Mouse (Mus musculus) testis, adult 2 months (tissue): ENCODE measurements around the gene Gm49373. TPM values are rescaled to one million over a fixed set of nuclear protein-coding genes. Genes with fewer than 3 reads are reported as not detected.

ENCODE experiments used
- H3K27ac ChIP-seq: fragments of 200-500 bp; 2 replicates; pipeline ENCODE4 v1.5.1; 2012; ENCODE audit warnings: low read depth, low read length; ENCODE audit not compliant: control insufficient read depth, insufficient read depth
- H3K27me3 ChIP-seq: fragments of 200-500 bp; 2 replicates; pipeline ENCODE4 v1.6.1; 2012; ENCODE audit warnings: mild to moderate bottlenecking, low read length, moderate library complexity; ENCODE audit not compliant: control insufficient read depth, insufficient read depth
- H3K36me3 ChIP-seq: fragments of 200-500 bp; 2 replicates; pipeline ENCODE4 v1.6.1; 2012; ENCODE audit warnings: mild to moderate bottlenecking, low read length; ENCODE audit not compliant: control insufficient read depth, insufficient read depth
- H3K4me1 ChIP-seq: fragments of 200-500 bp; 2 replicates; pipeline ENCODE4 v1.6.1; 2012; ENCODE audit warnings: low read length; ENCODE audit not compliant: control insufficient read depth, insufficient read depth
- H3K4me3 ChIP-seq: fragments of 200-500 bp; 2 replicates; pipeline ENCODE4 v1.5.1; 2012; ENCODE audit warnings: low read depth, mild to moderate bottlenecking, low read length, moderate library complexity, mixed read lengths; ENCODE audit not compliant: control insufficient read depth
- CTCF ChIP-seq: fragments of 200-500 bp; IDR thresholded peaks from 2 replicates; pipeline ENCODE4 v1.5.1; 2012; ENCODE audit warnings: low read depth, mild to moderate bottlenecking, inconsistent platforms, low read length, moderate library complexity; ENCODE audit not compliant: control insufficient read depth, insufficient read depth, insufficient replicate concordance
- POLR2A ChIP-seq: fragments of 200-500 bp; IDR thresholded peaks from 2 replicates; pipeline ENCODE4 v1.6.1; 2012; ENCODE audit warnings: low read depth, mild to moderate bottlenecking, inconsistent platforms, low read length, moderate library complexity; ENCODE audit not compliant: control insufficient read depth
- polyA plus RNA-seq: library from polyadenylated mRNA; depleted of rRNA; stranded (reverse); fragments of >200 nt; gene quantifications from 2 replicates; pipeline ENCODE4 v1.2.3, GENCODE M21; 2012

The Gm49373 gene
- polyA plus RNA-seq, 1 experiment, result 0.11 TPM

GRCm38 (mm10) chr9:21039779-21040178, 33.1 kb downstream of the Gm49373 start:
- H3K27me3 ChIP-seq, result no peaks in the 10 kb centered on the region
- TF ChIP-seq CTCF (no peak), POLR2A (no peak)

GRCm38 (mm10) chr9:21037481-21037891, 35.4 kb downstream of the Gm49373 start:
- no peaks in the 10 kb centered on the region; the same call in 1 of the 2 replicates for H3K27me3 ChIP-seq
- TF ChIP-seq POLR2A, result no peak
- TF ChIP-seq CTCF, result no peak
- peak overlapping the region; percentile 35 for H3K4me3 ChIP-seq
- H3K27ac ChIP-seq, result no peak overlapping the region
- peaks cover 38% of the 10 kb centered on the region for H3K4me1 ChIP-seq
- no peaks in the 10 kb centered on the region for H3K36me3 ChIP-seq

More at GRCm38 (mm10) chr9:21039779-21040178, 33.1 kb downstream of the Gm49373 start:
- Histone ChIP-seq H3K27ac (no peak overlapping the region), H3K4me3 (no peak overlapping the region), H3K36me3 (no peaks in the 10 kb centered on the region), H3K4me1 (peaks cover 24% of the 10 kb centered on the region)

- Histone ChIP-seq H3K4me3 (peak overlapping the region; percentile 6; the same call in 1 of the 2 replicates), H3K27ac (no peak overlapping the region), H3K4me1 (peaks cover 46% of the 10 kb centered on the region), H3K36me3 (no peaks in the 10 kb centered on the region), H3K27me3 (no peaks in the 10 kb centered on the region; the same call in 1 of the 2 replicates)
- no peak for TF ChIP-seq POLR2A
- TF ChIP-seq CTCF, result no peak
Measured at GRCm38 (mm10) chr9:21036666-21037065, 36.2 kb downstream of the Gm49373 start.

GRCm38 (mm10) chr9:21036161-21036560, 36.7 kb downstream of the Gm49373 start:
- TF ChIP-seq POLR2A (no peak), CTCF (no peak)
- no peaks in the 10 kb centered on the region for H3K36me3 ChIP-seq
- no peak overlapping the region for H3K4me3 ChIP-seq
- peaks cover 51% of the 10 kb centered on the region for H3K4me1 ChIP-seq
- H3K27ac ChIP-seq, result no peak overlapping the region
- no peaks in the 10 kb centered on the region; the same call in 1 of the 2 replicates for H3K27me3 ChIP-seq

- H3K36me3 ChIP-seq, result no peaks in the 10 kb centered on the region
- TF ChIP-seq POLR2A, result no peak
- no peak for TF ChIP-seq CTCF
- H3K4me1 ChIP-seq, result peaks cover 53% of the 10 kb centered on the region
- no peak overlapping the region for H3K4me3 ChIP-seq
- H3K27ac ChIP-seq, result no peak overlapping the region
- no peaks in the 10 kb centered on the region; the same call in 1 of the 2 replicates for H3K27me3 ChIP-seq
Measured at GRCm38 (mm10) chr9:21035586-21035985, 37.3 kb downstream of the Gm49373 start.

- Histone ChIP-seq H3K4me3 (no peak overlapping the region), H3K36me3 (no peaks in the 10 kb centered on the region)
Measured at GRCm38 (mm10) chr9:21034481-21035085, 38.3 kb downstream of the Gm49373 start.

GRCm38 (mm10) chr9:21033136-21033535, 39.8 kb downstream of the Gm49373 start:
- Histone ChIP-seq H3K27ac (no peak overlapping the region), H3K4me3 (peak overlapping the region; percentile 83), H3K36me3 (no peaks in the 10 kb centered on the region), H3K4me1 (peaks cover 60% of the 10 kb centered on the region), H3K27me3 (no peaks in the 10 kb centered on the region; the same call in 1 of the 2 replicates)
- TF ChIP-seq CTCF (no peak), POLR2A (no peak)

More at GRCm38 (mm10) chr9:21034481-21035085, 38.3 kb downstream of the Gm49373 start:
- H3K4me1 ChIP-seq, result peaks cover 58% of the 10 kb centered on the region
- no peak overlapping the region for H3K27ac ChIP-seq
- TF ChIP-seq POLR2A (no peak), CTCF (no peak)
- H3K27me3 ChIP-seq, result no peaks in the 10 kb centered on the region; the same call in 1 of the 2 replicates
